Mouse (Mus musculus): Measurements from ENCODE around the gene Rpp25l. TPM values are rescaled to one million over a fixed set of nuclear protein-coding genes. Genes with fewer than 3 reads are reported as not detected.
"Not testable (repeated sequence)": the region's sequence is repeated elsewhere in the genome, so short reads cannot be mapped to it uniquely, and the experiment has no call there.

Gene Rpp25l
- polyA plus RNA-seq (2016; fragmentation: Nextera tagmentation; extraction: Ambion mirVana) = 82.9 and 84.6 TPM in 2 replicates

DNA sequence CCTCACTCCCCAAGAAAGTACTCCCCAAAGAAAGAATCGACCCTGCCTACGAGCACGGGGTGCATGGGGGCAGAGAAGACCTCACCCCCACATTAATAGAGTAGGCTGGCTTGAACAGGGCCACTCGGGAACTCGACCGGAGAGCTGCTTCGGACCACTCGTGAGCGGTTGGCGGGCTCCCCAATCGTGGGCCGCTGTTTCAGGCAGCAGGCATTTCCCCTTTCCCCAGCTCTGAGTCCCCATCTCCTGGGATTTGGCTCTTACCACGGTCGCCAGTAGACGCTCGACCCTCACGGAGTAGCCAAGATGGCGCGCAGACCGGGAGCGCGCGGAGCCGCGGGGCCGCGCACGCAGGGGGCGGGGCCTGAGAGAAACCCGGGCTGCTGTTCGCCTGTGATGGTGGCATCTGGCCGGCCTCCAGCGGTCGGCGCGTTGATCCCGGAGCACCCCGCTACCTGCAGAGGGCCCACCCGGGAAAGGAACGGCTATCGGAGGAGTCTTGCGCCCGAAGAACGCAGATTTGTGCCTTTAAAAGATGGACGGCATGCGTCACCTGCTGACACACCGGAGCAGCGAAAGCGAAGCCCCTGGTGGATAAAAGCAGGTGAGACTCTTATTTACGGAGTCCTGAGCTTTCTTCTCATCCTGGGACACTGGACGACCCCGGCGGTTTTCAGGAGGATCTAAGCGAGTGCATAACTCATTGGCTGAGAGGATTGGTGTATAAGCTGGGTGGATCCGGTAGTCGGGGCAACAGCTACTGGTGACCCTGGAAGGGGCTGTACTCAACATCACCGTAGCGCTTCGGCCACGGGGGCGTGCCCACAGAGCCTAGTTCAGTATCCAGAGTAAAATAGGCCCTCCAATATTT lies at the start of gene Rpp25l:
Gene Rpp25l (minus strand): TSS at position 338 of the 871 bp plus-strand sequence.
- ATAC-seq (ENCODE audit: insufficient number of reproducible peaks, insufficient read depth, low FRiP score, low TSS enrichment, low read depth) = peak; percentile 52; the same call in 1 of the 2 replicates
- WGBS = under 1% methylated on average over 61 of the region's 61 CpGs
- peak within 1 kb of the TSS; percentile 92 for H3K9ac ChIP-seq (replicated peaks)
- H3K4me2 ChIP-seq = peak within 1 kb of the TSS; percentile 85
- peaks cover 36% of the 10 kb centered on the region for H3K4me1 ChIP-seq (replicated peaks)
- H3K36me3 ChIP-seq = peaks cover 42% of the 10 kb centered on the region
- H3K27me3 ChIP-seq = no peaks in the 10 kb centered on the region
- H3K9me3 ChIP-seq = no peaks in the 10 kb centered on the region
- peak within 1 kb of the TSS; percentile 83 for H3K27ac ChIP-seq
- peak within 1 kb of the TSS; percentile 80 for H3K4me3 ChIP-seq (replicated peaks)

DNA sequence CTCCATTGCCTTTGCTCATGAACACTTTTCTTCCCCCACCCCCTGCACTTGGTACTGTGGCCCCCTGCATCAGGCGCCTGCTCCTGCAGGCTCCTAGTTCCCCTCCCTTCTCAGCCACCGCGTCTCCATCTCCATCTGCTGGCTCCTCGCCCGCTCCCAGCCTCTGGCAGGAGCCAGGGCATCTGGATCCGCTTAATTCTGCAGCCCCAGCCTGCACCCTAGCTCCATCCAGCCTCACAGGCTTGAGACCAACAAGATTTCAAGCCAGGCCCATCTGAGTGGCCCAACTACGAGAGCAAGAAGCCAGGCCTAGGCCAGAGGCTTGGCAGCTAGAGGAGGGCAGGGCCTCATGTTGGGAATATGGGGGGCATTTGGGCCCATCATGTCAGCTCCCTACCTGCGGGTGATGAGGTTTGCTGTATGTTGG lies 49.4 kb upstream of the Rpp25l start:
- Histone ChIP-seq H3K27ac (peak overlapping the region; percentile 97), H3K4me2 (peak overlapping the region; percentile 91), H3K4me1 (replicated peaks) (peaks cover 36% of the 10 kb centered on the region), H3K4me3 (replicated peaks) (peak overlapping the region; percentile 59), H3K36me3 (peaks cover 37% of the 10 kb centered on the region), H3K9ac (replicated peaks) (peak overlapping the region; percentile 71)
- ATAC-seq (ENCODE audit: insufficient number of reproducible peaks, insufficient read depth, low FRiP score, low TSS enrichment, low read depth) = peak; percentile 76
- not testable (repeated sequence) for H3K27me3 ChIP-seq, H3K9me3 ChIP-seq
- WGBS = 17% methylated on average over 8 of the region's 8 CpGs

DNA sequence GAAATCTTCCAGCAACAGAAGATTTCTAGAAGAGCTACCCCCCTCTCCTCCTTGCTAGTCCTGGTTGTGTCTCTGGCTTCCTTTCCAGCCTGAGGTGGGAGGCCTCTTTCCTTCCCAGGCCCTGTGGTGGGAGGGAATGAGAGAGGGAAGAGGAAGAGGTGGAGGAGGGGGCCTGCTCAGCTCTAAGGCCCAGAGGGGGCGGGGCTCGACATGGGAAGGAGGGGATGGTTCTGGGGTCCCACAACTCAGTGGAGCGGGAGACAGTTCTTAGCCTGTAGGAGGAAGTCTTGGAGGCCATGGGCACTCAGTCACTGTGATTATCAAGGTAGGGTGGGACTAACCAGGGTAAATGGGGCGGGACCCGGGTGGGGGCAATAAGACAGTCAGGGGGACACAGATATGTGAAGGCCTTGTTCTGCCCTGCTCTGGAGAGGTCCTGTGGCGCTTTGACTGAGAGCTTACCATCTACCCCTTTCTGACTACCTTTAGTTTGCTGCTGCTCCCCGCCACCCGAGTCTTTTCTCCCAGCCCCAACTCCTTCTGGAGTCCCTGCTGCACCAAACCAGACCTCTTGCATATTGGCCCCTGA lies 48.9 kb upstream of the Rpp25l start:
- WGBS = 14% methylated on average over 8 of the region's 8 CpGs
- Histone ChIP-seq H3K4me3 (replicated peaks) (peak overlapping the region; percentile 59), H3K27ac (peak overlapping the region; percentile 97), H3K9ac (replicated peaks) (peak overlapping the region; percentile 71), H3K36me3 (peaks cover 37% of the 10 kb centered on the region), H3K9me3 (no peaks in the 10 kb centered on the region), H3K4me1 (replicated peaks) (peaks cover 36% of the 10 kb centered on the region), H3K4me2 (peak overlapping the region; percentile 91), H3K27me3 (no peaks in the 10 kb centered on the region)
- peak; percentile 71 for ATAC-seq (ENCODE audit: insufficient number of reproducible peaks, insufficient read depth, low FRiP score, low TSS enrichment, low read depth)

DNA sequence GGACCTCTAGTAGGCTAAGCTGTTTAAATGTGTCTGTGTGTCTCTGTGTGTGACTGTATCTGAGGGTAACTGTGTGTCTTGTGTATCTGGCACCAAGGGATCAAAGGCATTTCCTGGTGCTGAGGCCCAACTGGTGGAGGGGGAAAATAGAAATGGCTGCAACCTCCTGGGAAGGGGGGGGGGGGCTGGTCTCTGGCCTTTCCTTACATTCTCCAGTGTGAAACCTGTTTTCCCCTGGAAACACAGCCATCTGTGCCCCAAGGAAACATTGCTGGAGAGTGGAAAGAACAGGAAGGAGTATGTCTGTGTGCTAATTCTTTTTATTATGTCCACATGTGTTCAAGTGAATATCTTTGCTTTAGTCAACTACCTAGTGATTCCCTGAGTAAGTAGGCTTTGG lies 48.3 kb upstream of the Rpp25l start:
- Histone ChIP-seq H3K4me1 (replicated peaks) (peaks cover 37% of the 10 kb centered on the region), H3K9me3 (no peaks in the 10 kb centered on the region), H3K27ac (peak overlapping the region; percentile 97), H3K4me3 (replicated peaks) (peak overlapping the region; percentile 59), H3K27me3 (no peaks in the 10 kb centered on the region), H3K36me3 (peaks cover 36% of the 10 kb centered on the region), H3K4me2 (peak overlapping the region; percentile 91), H3K9ac (replicated peaks) (peak overlapping the region; percentile 71)
- ATAC-seq (ENCODE audit: insufficient number of reproducible peaks, insufficient read depth, low FRiP score, low TSS enrichment, low read depth) = no peak

DNA sequence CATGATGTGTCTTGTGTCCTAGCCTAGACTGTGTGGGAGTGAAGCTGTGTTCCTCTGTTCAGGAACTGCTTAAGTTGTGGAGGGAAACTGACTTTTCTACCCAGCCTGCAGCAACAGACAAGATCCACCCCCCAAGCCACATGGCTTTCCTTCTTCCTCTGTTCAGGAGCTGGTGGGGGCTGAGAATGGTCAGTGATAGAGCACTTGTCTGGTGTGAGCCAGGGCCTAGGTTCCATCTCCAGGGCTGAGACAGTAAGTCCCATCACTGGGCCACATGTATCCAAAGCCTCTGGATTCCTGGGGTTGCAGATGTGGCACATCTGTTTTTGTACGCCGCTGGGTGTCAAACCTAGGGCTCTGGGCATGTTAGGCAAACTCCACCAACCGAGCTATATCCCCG lies 47.6 kb upstream of the Rpp25l start:
- Histone ChIP-seq H3K9ac (replicated peaks) (peak overlapping the region; percentile 71), H3K27me3 (no peaks in the 10 kb centered on the region), H3K4me3 (replicated peaks) (peak overlapping the region; percentile 59), H3K4me2 (peak overlapping the region; percentile 91), H3K9me3 (no peaks in the 10 kb centered on the region), H3K27ac (peak overlapping the region; percentile 97), H3K36me3 (peaks cover 30% of the 10 kb centered on the region), H3K4me1 (replicated peaks) (peaks cover 43% of the 10 kb centered on the region)
- ATAC-seq (ENCODE audit: insufficient number of reproducible peaks, insufficient read depth, low FRiP score, low TSS enrichment, low read depth) = no peak; the same call in 1 of the 2 replicates
- WGBS = 35% methylated on average over 4 of the region's 4 CpGs

DNA sequence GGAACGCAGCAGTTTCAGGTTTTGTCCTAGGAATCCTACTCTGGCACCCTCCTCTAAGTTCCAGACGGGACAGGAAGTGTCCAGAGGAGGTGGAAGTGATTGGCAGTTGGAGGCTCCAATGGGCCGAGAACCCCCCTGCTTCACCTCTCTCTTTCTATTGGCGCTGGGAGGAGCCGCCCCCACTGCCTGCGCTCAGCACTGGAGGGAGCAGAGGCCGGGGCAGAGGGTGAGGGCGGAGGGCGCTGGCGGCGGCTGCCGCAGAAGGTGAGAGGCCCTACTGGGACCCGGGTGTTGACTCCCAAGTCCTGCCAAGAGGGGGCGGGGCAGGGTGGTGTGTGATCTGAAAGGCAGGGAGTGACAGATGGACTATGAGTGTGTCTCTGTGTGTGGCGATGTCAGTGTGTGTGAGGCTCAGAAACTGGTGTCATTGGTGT lies 47.0 kb upstream of the Rpp25l start:
- no peaks in the 10 kb centered on the region for H3K9me3 ChIP-seq
- WGBS = 0% methylated on average over 15 of the region's 15 CpGs
- peak overlapping the region; percentile 59 for H3K4me3 ChIP-seq (replicated peaks)
- peak overlapping the region; percentile 97 for H3K27ac ChIP-seq
- peaks cover 26% of the 10 kb centered on the region for H3K36me3 ChIP-seq
- peak; percentile 81 for ATAC-seq (ENCODE audit: insufficient number of reproducible peaks, insufficient read depth, low FRiP score, low TSS enrichment, low read depth)
- no peaks in the 10 kb centered on the region for H3K27me3 ChIP-seq
- H3K4me2 ChIP-seq = peak overlapping the region; percentile 91
- peaks cover 43% of the 10 kb centered on the region for H3K4me1 ChIP-seq (replicated peaks)
- H3K9ac ChIP-seq (replicated peaks) = peak overlapping the region; percentile 71

DNA sequence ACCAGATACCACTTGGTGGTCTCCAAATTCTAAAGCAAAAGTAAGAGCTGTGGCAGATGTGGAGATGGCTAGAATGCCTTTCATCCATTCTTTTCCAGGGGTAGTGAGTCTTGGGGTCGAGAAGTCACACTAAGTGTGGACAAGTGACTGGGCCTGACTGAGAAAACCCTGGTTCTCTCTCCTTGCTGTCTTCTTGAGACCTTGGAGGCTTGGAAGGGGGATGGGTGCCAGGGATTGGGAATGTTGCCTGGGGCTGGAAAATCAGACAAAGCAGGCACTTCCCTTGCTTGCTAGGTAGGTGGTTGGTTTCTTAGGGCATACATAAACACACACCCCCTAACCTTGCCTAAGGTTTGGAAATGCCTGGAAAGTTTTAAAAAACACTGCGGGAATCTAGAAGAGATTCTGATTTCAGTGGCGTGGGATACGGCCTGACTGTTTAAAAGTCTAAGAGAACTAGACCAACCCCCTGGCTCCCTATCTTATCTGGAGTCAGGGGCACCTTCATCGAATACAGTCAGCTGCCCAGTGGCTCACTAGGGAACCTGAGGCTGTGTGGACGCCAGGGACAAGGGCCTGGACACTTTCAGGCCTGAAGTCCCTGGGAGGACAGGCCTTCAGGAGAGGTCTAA lies 46.4 kb upstream of the Rpp25l start:
- Histone ChIP-seq H3K27me3 (no peaks in the 10 kb centered on the region), H3K9me3 (no peaks in the 10 kb centered on the region), H3K4me2 (peak overlapping the region; percentile 91), H3K4me3 (replicated peaks) (peak overlapping the region; percentile 59), H3K9ac (replicated peaks) (peak overlapping the region; percentile 71; the same call in 1 of the 2 replicates), H3K4me1 (replicated peaks) (peaks cover 46% of the 10 kb centered on the region), H3K36me3 (peaks cover 26% of the 10 kb centered on the region), H3K27ac (peak overlapping the region; percentile 97)
- WGBS = 37% methylated on average over 6 of the region's 6 CpGs
- ATAC-seq (ENCODE audit: insufficient number of reproducible peaks, insufficient read depth, low FRiP score, low TSS enrichment, low read depth) = no peak

DNA sequence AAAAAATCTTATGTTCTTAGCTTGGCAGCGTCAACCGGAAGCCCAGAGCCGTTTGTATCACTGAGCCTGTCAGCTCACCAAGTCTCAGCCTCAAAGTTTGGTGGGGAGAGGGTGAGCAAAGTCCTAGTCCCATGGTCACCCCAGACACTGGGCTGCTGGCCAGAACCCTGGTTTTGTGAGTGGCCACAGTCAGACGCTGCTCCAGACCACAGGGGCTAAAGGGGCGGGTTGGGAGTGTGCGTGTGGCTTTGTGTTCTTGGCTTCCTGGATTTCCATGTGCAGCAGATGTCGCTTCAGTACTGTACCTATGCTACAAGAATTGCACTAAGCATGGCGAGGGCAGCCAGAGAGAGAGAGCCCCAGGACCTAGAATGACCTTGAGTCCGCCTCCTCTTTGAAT lies 45.9 kb upstream of the Rpp25l start:
- Histone ChIP-seq H3K4me1 (replicated peaks) (peaks cover 48% of the 10 kb centered on the region), H3K9me3 (no peaks in the 10 kb centered on the region), H3K4me3 (replicated peaks) (no peak overlapping the region), H3K9ac (replicated peaks) (no peak overlapping the region; the same call in 1 of the 2 replicates), H3K27ac (peak overlapping the region; percentile 97; the same call in 1 of the 2 replicates), H3K4me2 (no peak overlapping the region), H3K36me3 (peaks cover 26% of the 10 kb centered on the region), H3K27me3 (no peaks in the 10 kb centered on the region)
- 87% methylated on average over 9 of the region's 9 CpGs for WGBS
- ATAC-seq (ENCODE audit: insufficient number of reproducible peaks, insufficient read depth, low FRiP score, low TSS enrichment, low read depth) = no peak

DNA sequence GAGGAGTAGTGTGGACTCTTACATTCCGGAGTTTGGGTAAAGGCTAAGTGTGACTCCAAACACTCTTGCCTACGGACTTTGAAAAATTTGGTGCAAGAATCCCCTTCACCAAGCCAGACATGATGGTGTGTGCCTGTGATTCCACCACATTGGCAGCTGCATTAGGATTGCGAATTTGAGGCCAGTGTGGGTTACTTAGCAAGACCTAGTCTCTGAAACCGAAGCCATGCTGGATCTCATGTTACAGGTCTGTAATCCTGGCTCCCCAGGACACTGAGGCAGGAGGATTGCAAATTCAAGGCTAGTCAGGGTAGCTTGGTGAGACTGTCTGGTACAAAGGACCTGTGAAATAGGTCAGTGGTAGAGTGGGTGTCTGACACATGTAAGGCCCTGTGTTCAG lies 45.4 kb upstream of the Rpp25l start:
- no peaks in the 10 kb centered on the region for H3K27me3 ChIP-seq
- peaks cover 45% of the 10 kb centered on the region for H3K4me1 ChIP-seq (replicated peaks)
- WGBS = 91% methylated on average over 4 of the region's 4 CpGs
- H3K36me3 ChIP-seq = peaks cover 26% of the 10 kb centered on the region
- no peak for ATAC-seq (ENCODE audit: insufficient number of reproducible peaks, insufficient read depth, low FRiP score, low TSS enrichment, low read depth)
- H3K9me3 ChIP-seq = no peaks in the 10 kb centered on the region
- H3K4me3 ChIP-seq (replicated peaks) = no peak overlapping the region
- no peak overlapping the region for H3K9ac ChIP-seq (replicated peaks)
- no peak overlapping the region for H3K27ac ChIP-seq
- no peak overlapping the region for H3K4me2 ChIP-seq

DNA sequence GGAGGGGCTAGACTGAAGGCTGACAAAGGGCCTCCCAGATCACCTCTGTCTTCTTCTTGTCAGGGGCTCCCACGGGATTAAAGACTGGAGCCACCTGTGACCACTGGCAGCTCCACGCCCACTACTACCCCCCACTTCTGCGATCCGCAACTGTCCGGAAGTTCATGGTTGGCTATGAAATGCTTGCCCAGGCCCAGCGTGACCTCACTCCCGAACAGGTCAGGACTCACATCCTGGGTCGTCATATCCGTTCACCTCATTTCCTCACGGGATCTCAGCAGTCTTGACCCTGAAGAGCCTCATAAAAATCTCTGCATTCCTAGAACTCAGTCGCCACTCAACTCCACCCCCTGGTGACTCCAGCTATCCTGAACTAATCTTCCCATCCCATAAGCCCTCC lies 44.7 kb upstream of the Rpp25l start:
- Histone ChIP-seq H3K27me3 (no peaks in the 10 kb centered on the region), H3K4me2 (no peak overlapping the region), H3K36me3 (peaks cover 26% of the 10 kb centered on the region), H3K4me1 (replicated peaks) (peaks cover 40% of the 10 kb centered on the region), H3K27ac (no peak overlapping the region), H3K4me3 (replicated peaks) (no peak overlapping the region), H3K9ac (replicated peaks) (no peak overlapping the region), H3K9me3 (no peaks in the 10 kb centered on the region)
- WGBS = 66% methylated on average over 11 of the region's 11 CpGs
- no peak for ATAC-seq (ENCODE audit: insufficient number of reproducible peaks, insufficient read depth, low FRiP score, low TSS enrichment, low read depth)

DNA sequence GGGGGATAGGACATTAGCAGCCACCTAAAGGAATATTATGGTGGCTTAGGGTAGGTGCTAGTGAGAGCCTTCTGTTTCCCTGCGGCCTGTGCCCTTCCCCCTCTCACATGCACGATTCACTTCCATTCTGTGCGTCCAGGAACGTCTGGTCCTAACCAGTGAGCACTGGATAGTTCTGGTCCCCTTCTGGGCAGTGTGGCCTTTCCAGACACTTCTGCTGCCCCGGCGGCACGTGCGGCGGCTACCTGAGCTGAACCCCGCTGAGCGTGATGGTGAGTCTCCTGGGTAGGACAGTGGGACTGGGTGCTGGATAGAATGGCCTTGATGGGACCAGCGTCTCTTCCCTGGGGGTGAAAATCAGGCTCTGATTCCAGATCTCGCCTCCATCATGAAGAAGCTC lies 44.0 kb upstream of the Rpp25l start:
- Histone ChIP-seq H3K4me3 (replicated peaks) (no peak overlapping the region), H3K4me2 (no peak overlapping the region), H3K36me3 (peaks cover 26% of the 10 kb centered on the region), H3K27me3 (no peaks in the 10 kb centered on the region), H3K9me3 (no peaks in the 10 kb centered on the region), H3K4me1 (replicated peaks) (peaks cover 36% of the 10 kb centered on the region), H3K27ac (no peak overlapping the region), H3K9ac (replicated peaks) (no peak overlapping the region)
- ATAC-seq (ENCODE audit: insufficient number of reproducible peaks, insufficient read depth, low FRiP score, low TSS enrichment, low read depth) = no peak
- WGBS = 91% methylated on average over 13 of the region's 13 CpGs
